Mouse (Mus musculus) left cerebral cortex, postnatal 25 days (tissue): ENCODE measurements around the gene Rbm47. TPM values are rescaled to one million over a fixed set of nuclear protein-coding genes. Genes with fewer than 3 reads are reported as not detected.
"Not testable (repeated sequence)": the region's sequence is repeated elsewhere in the genome, so short reads cannot be mapped to it uniquely, and the experiment has no call there.

Source experiments
- DNase-seq, 2 experiments: peaks; one replicate each; pipeline ENCODE4 v3.0.0; 2022; ENCODE audit warnings: low spot score in 2 of 2, mixed read lengths in 1 of 2
- intact Hi-C: fragments of 180-260 bp; cut with DNase I; formaldehyde crosslinking; loops from one replicate; pipeline ENCODE4 v1.15.1; 2025
- microRNA-seq, 2 experiments: library from miRNA; unstranded; fragments of <30 nt; microRNA quantifications; one replicate each; pipeline ENCODE4 v1.2.0; 2022
- total RNA-seq, 2 experiments: library from RNA; stranded (reverse); gene quantifications; 2 replicates each; pipeline ENCODE4 v1.2.3; 2021

The Rbm47 gene
- total RNA-seq, 2 experiments from 2014 or later: 1.5 to 2.5 TPM

GRCm38 (mm10) chr5:66000567-66001125, 172.3 kb downstream of the Rbm47 start:
- no peak for DNase-seq
- intact Hi-C loops: loop anchor here (5.0 kb wide), 1 partner anchor 107 kb away; no protein-coding TSS in a partner anchor

GRCm38 (mm10) chr5:66000074-66000473, 172.8 kb downstream of the Rbm47 start:
- intact Hi-C loops: loop anchor here (5.0 kb wide), 1 partner anchor 107 kb away; no protein-coding TSS in a partner anchor
- DNase-seq: no peak

- intact Hi-C loops: no loop called here
Observed at GRCm38 (mm10) chr5:65999106-65999505, 173.8 kb downstream of the Rbm47 start.

DNA sequence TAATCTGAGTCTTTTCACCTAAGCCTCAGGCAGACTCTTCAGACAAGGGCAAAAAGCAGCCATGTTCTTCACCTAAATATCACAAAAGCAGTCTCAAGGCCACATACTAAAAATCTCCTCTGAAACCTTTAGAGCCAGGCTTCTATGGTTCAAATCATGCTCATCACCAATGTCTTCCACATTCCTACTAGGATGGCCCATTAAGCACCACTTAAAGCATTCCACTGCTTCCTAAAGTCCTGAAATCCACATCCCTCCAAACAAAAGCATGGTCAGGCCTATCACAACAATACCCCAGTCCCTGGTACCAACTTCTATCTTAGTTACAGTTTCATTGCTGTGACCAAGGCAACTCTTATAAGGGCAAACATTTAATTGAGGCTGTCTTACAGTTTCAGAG, 175.1 kb downstream of the Rbm47 start:
- intact Hi-C loops: no loop called here
- no peak for DNase-seq

More at GRCm38 (mm10) chr5:65999106-65999505, 173.8 kb downstream of the Rbm47 start:
- no peak for DNase-seq

DNA sequence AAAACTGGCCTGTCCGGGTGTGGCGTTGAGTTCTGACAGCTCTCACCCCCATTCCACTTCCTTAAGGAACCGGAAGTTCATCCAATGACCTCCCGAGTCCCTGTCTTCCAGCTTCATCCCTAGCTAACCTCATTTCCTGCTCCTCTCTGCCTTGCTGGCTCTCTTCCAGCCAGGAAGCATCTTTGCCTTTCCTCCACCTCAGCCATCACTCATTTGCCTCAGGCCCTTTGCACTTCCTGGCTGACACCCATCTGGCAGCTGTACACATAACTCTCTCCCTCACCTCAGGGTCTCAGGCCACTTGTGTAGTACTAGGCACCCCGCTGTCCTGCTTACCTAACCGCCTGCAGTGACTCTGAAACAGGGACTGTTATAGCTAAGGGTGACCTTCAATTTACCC, 178.3 kb downstream of the Rbm47 start:
- intact Hi-C loops: no loop called here
- no peak for DNase-seq

DNA sequence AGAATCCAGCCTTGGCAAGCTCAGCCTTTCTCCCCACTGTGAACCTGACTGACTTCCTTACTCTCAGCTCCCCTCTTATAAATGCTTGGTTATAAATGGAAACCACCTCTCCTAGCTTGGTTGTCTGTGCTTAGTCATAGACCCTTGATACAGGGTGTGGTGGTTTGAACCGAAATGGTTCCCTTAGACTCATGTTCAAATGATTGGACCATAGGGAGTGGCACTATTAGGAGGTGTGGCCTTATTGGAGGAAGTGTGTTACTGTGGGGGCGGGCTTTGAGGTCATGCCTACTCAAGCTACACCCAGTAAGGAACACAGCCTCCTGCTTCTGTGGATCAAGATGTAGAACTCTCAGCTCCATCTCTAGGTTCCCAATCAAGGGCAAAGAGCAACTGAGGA, 181.7 kb downstream of the Rbm47 start:
- no peak for DNase-seq
- intact Hi-C loops: no loop called here

DNA sequence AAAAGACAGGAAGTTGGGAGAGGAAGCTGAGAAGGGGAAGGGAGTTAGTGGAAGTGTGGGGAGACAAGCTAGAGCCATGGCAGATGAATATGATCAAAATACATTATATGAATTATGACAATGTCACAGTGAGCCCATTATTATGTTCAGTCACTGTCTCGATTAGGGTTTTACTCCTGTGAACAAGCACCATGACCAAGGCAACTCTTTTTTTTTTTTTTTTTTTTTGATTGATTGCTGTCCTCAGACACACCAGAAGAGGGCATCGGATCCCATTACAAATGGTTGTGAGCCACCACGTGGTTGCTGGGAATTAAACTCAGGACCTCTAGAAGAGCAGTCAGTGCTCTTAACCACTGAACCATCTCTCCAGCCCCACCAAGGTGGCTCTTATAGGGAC, 185.9 kb downstream of the Rbm47 start:
- intact Hi-C loops, DNase-seq: not testable (repeated sequence)

DNA sequence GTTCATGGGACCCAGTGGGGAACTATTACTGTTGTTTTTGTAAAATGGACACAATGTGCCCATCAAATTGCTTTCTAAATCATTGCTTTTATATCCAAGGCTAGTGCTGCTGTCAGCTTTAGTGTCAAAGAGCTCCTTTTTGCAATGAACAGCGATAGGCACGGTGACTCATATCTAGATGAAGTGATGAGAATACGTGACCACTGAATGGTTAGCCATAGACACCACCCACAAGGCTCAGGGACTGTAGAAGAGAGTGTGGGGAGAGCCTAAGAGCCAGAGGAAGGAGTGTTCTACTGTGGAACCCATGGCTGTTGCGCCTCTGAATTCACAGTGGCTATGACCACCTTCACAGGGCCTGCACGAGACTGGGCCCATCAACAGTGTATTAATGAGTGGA, 186.5 kb downstream of the Rbm47 start:
- DNase-seq: no peak
- intact Hi-C loops: no loop called here

- intact Hi-C loops: no loop called here
- no peak for DNase-seq
Observed at GRCm38 (mm10) chr5:65975731-65976130, 197.2 kb downstream of the Rbm47 start.

- no peak for DNase-seq
- intact Hi-C loops: no loop called here
Observed at GRCm38 (mm10) chr5:65973189-65973588, 199.7 kb downstream of the Rbm47 start.

GRCm38 (mm10) chr5:65968004-65968403, 204.9 kb downstream of the Rbm47 start:
- intact Hi-C loops: no loop called here

GRCm38 (mm10) chr5:65967091-65967490, 205.8 kb downstream of the Rbm47 start:
- intact Hi-C loops: no loop called here

More at GRCm38 (mm10) chr5:65968004-65968403, 204.9 kb downstream of the Rbm47 start:
- no peak for DNase-seq

More at GRCm38 (mm10) chr5:65967091-65967490, 205.8 kb downstream of the Rbm47 start:
- no peak for DNase-seq

Small RNA genes lying within 50 kb of the gene (microRNA-seq; reads per million reads assigned to microRNA genes)
- gene Gm25952: 0 reads per million in 2 experiments

Other genes with a start within 250 kb of the Rbm47 start
- not detected for gene Chrna9, start 238.2 kb downstream of the Rbm47 start, total RNA-seq
- gene 9130230L23Rik, start 168.8 kb downstream of the Rbm47 start, total RNA-seq: not detected
- gene Nsun7, start 86.8 kb upstream of the Rbm47 start, total RNA-seq: 1 to 10 TPM; 5.1 to 7.7 TPM